ENCODE assay signal across 21 mouse cellular contexts in the genomic region with DNA sequence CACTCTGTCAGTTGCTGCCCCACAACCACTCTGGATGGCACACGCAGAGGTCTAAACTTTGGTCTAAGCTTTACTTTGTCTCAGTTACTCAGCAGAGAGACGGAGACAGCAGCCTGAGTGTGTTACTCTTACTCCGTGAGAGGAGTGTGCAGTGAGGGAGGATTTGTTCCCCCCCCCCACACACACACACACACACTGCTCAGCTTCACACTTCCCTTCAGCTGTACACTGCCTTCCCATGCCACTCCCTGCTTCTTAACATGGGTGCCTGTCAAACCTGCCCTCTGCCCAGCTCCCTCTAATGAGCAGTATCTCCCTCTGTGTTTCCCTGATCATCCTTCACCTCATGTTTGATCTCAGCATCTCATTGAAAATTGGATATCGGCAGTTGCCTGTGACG.
DNase-seq lines count a peak whose midpoint lies in the region; ATAC-seq and TF ChIP-seq lines count a peak whose summit lies in the region.
"Had no signal": no experiment of that assay in that cellular context is flagged by ENCODE, and none has a peak within 500 bp of the region (broad histone marks: within the 10 kb centered on the region; RNA-seq: fewer than 3 reads in every experiment).

No protein-coding gene starts in this region.

- TF ChIP-seq CTCF in olfactory bulb, adult 2 months (IDR thresholded peaks at IDR 0.05; ENCODE audit: insufficient read depth, low read depth, low read length), result 0 out of 2 replicates have a peak, but pooled peaks have one; percentile 11

- no peak overlapping the region for H3K27ac ChIP-seq in heart, embryonic 11.5 days (ENCODE audit: low read depth, low read length)
- no peak overlapping the region for H3K27ac ChIP-seq in neural tube, embryonic 13.5 days (replicated peaks)
- no peak overlapping the region for H3K27ac ChIP-seq in forebrain, embryonic 16.5 days (ENCODE audit: low read length)
- no peak overlapping the region for H3K27ac ChIP-seq in olfactory bulb, adult 2 months (ENCODE audit: insufficient read depth, low read depth, low read length)
- no peak overlapping the region for H3K27ac ChIP-seq in kidney, embryonic 16.5 days (ENCODE audit: low read length)
- H3K27ac ChIP-seq: embryonic facial prominence, embryonic 15.5 days; heart, embryonic 10.5 days; heart, embryonic 15.5 days; hindbrain, embryonic 13.5 days; hindbrain, postnatal 0 days had no signal

- DNase-seq in heart, adult 11 months, result peak; percentile 42
- no peak for DNase-seq in neural tube, embryonic 10.5 days (ENCODE audit: extremely low spot score, low spot score)
- DNase-seq: adrenal gland, postnatal 25 days; cerebellum, adult 2 months; cerebellum, postnatal 10 days; gastrocnemius, postnatal 36 days; heart, adult 18-20 months; heart, postnatal 14 days had no signal

- no peaks in the 10 kb centered on the region for H3K27me3 ChIP-seq in heart, embryonic 11.5 days (ENCODE audit: control insufficient read depth, insufficient read depth, low read length)
- H3K27me3 ChIP-seq in neural tube, embryonic 13.5 days, result no peaks in the 10 kb centered on the region
- H3K27me3 ChIP-seq in forebrain, embryonic 16.5 days (replicated peaks; ENCODE audit: control insufficient read depth, insufficient read depth, low read length), result no peaks in the 10 kb centered on the region
- H3K27me3 ChIP-seq in kidney, embryonic 16.5 days (ENCODE audit: insufficient read depth, low read length), result no peaks in the 10 kb centered on the region
- H3K27me3 ChIP-seq: embryonic facial prominence, embryonic 15.5 days; heart, embryonic 15.5 days; hindbrain, embryonic 13.5 days; Patski had no signal

- H3K4me2 ChIP-seq in heart, embryonic 11.5 days, result no peak overlapping the region
- no peak overlapping the region for H3K4me2 ChIP-seq in neural tube, embryonic 13.5 days
- H3K4me2 ChIP-seq in forebrain, embryonic 16.5 days (ENCODE audit: low read length), result no peak overlapping the region
- no peak overlapping the region for H3K4me2 ChIP-seq in kidney, embryonic 16.5 days (replicated peaks; ENCODE audit: low read depth, low read length)
- H3K4me2 ChIP-seq: embryonic facial prominence, embryonic 15.5 days; heart, embryonic 15.5 days; hindbrain, embryonic 13.5 days had no signal

- WGBS in heart, embryonic 11.5 days (ENCODE audit: insufficient replicate concordance), result 83% methylated on average over 5 of the region's 5 CpGs
- WGBS in neural tube, embryonic 13.5 days, result 74% methylated on average over 5 of the region's 5 CpGs
- 24% methylated on average over 5 of the region's 5 CpGs for WGBS in forebrain, embryonic 16.5 days
- WGBS in olfactory bulb, adult 2 months, result 44% methylated on average over 5 of the region's 5 CpGs
- 83% methylated on average over 5 of the region's 5 CpGs for WGBS in kidney, embryonic 16.5 days

- H3K9me3 ChIP-seq in heart, embryonic 11.5 days (replicated peaks; ENCODE audit: control insufficient read depth, low read length), result no peaks in the 10 kb centered on the region
- H3K9me3 ChIP-seq in neural tube, embryonic 13.5 days, result no peaks in the 10 kb centered on the region
- H3K9me3 ChIP-seq in forebrain, embryonic 16.5 days (ENCODE audit: control insufficient read depth, low read length), result no peaks in the 10 kb centered on the region
- no peaks in the 10 kb centered on the region for H3K9me3 ChIP-seq in kidney, embryonic 16.5 days (ENCODE audit: low read length)
- H3K9me3 ChIP-seq: embryonic facial prominence, embryonic 15.5 days; heart, embryonic 10.5 days; heart, embryonic 15.5 days; hindbrain, embryonic 13.5 days had no signal

- H3K4me3 ChIP-seq in heart, embryonic 11.5 days (ENCODE audit: low read depth, low read length), result no peak overlapping the region
- no peak overlapping the region for H3K4me3 ChIP-seq in neural tube, embryonic 13.5 days
- H3K4me3 ChIP-seq in forebrain, embryonic 16.5 days (replicated peaks; ENCODE audit: low read length), result no peak overlapping the region
- H3K4me3 ChIP-seq in olfactory bulb, adult 2 months (ENCODE audit: insufficient read depth, low read depth, low read length), result no peak overlapping the region
- no peak overlapping the region for H3K4me3 ChIP-seq in kidney, embryonic 16.5 days (ENCODE audit: low read length)
- H3K4me3 ChIP-seq: embryonic facial prominence, embryonic 15.5 days; erythroblast, embryonic 14.5 days; heart, embryonic 10.5 days; heart, embryonic 15.5 days; hindbrain, embryonic 13.5 days had no signal

- ATAC-seq in heart, embryonic 11.5 days (replicated peaks; ENCODE audit: insufficient number of reproducible peaks, low FRiP score, low TSS enrichment), result no peak
- peak; percentile 59 for ATAC-seq in neural tube, embryonic 13.5 days (ENCODE audit: low read depth)
- ATAC-seq in forebrain, embryonic 16.5 days, result peak; percentile 50
- ATAC-seq in kidney, embryonic 16.5 days (ENCODE audit: low FRiP score, low TSS enrichment), result no peak
- ATAC-seq: activated CD4-positive, CD25-positive, alpha-beta regulatory T cell, adult 4 months; hindbrain, postnatal 0 days; Patski had no signal

- no peaks in the 10 kb centered on the region for H3K36me3 ChIP-seq in heart, embryonic 11.5 days (ENCODE audit: control insufficient read depth, insufficient read depth, low read length)
- H3K36me3 ChIP-seq in neural tube, embryonic 13.5 days, result no peaks in the 10 kb centered on the region
- H3K36me3 ChIP-seq in forebrain, embryonic 16.5 days (ENCODE audit: control insufficient read depth, insufficient read depth), result no peaks in the 10 kb centered on the region
- H3K36me3 ChIP-seq in kidney, embryonic 16.5 days (ENCODE audit: insufficient read depth, low read length), result no peaks in the 10 kb centered on the region
- H3K36me3 ChIP-seq: embryonic facial prominence, embryonic 15.5 days; heart, embryonic 10.5 days; heart, embryonic 15.5 days; hindbrain, embryonic 13.5 days had no signal

- H3K9ac ChIP-seq in heart, embryonic 11.5 days (ENCODE audit: low read depth, low read length), result no peak overlapping the region
- H3K9ac ChIP-seq in neural tube, embryonic 13.5 days, result no peak overlapping the region
- H3K9ac ChIP-seq in forebrain, embryonic 16.5 days (replicated peaks; ENCODE audit: low read depth, low read length), result no peak overlapping the region
- H3K9ac ChIP-seq in kidney, embryonic 16.5 days (replicated peaks; ENCODE audit: low read length), result no peak overlapping the region
- H3K9ac ChIP-seq: embryonic facial prominence, embryonic 15.5 days; heart, embryonic 15.5 days; hindbrain, embryonic 13.5 days had no signal

- no peak for TF ChIP-seq POLR2A in olfactory bulb, adult 2 months (IDR thresholded peaks at IDR 0.05; ENCODE audit: insufficient read depth, low read depth, low read length)

- peaks cover 3% of the 10 kb centered on the region; the same call in 1 of the 2 replicates for H3K4me1 ChIP-seq in heart, embryonic 11.5 days (ENCODE audit: control insufficient read depth, insufficient read depth, low read length)
- no peaks in the 10 kb centered on the region for H3K4me1 ChIP-seq in neural tube, embryonic 13.5 days (replicated peaks)
- H3K4me1 ChIP-seq in forebrain, embryonic 16.5 days (replicated peaks; ENCODE audit: control insufficient read depth, insufficient read depth, low read length), result no peaks in the 10 kb centered on the region; the same call in 1 of the 2 replicates
- H3K4me1 ChIP-seq in olfactory bulb, adult 2 months (ENCODE audit: control insufficient read depth, insufficient read depth, low read length), result no peaks in the 10 kb centered on the region
- no peaks in the 10 kb centered on the region for H3K4me1 ChIP-seq in kidney, embryonic 16.5 days (ENCODE audit: insufficient read depth, low read length)
- H3K4me1 ChIP-seq: embryonic facial prominence, embryonic 15.5 days had no signal

Comparison
In these comparisons a context has a peak if more than half of its experiments do, and no peak if none do; other contexts are left out.
1. ATAC-seq: peak in neural tube, embryonic 13.5 days (single experiment) and forebrain, embryonic 16.5 days (single experiment); none in heart, embryonic 11.5 days (single experiment) and kidney, embryonic 16.5 days (single experiment).